10 mouse cellular contexts compared by ENCODE assay signal in genomic region chr5:3300801-3301457, GRCm38 (mm10). TPM values are rescaled to one million over a fixed set of nuclear protein-coding genes. Genes with fewer than 3 reads are reported as not detected.
DNase-seq lines count a peak whose midpoint lies in the region; ATAC-seq and TF ChIP-seq lines count a peak whose summit lies in the region.
"Had no signal": no experiment of that assay in that cellular context is flagged by ENCODE, and none has a peak within 500 bp of the region (broad histone marks: within the 10 kb centered on the region; RNA-seq: fewer than 3 reads in every experiment).

No protein-coding gene starts in this region.

- WGBS in heart, embryonic 10.5 days: 80% methylated on average over 12 of the region's 12 CpGs
- 41% methylated on average over 12 of the region's 12 CpGs for WGBS in liver, embryonic 13.5 days (ENCODE audit: insufficient replicate concordance)
- WGBS in midbrain, postnatal 0 days: 83% methylated on average over 12 of the region's 12 CpGs

- H3K4me2 ChIP-seq in liver, embryonic 13.5 days: no peak overlapping the region
- no peak overlapping the region for H3K4me2 ChIP-seq in midbrain, postnatal 0 days (ENCODE audit: low read depth, low read length, poor library complexity, severe bottlenecking)
- H3K4me2 ChIP-seq: hindbrain, embryonic 15.5 days had no signal

- no peak overlapping the region for H3K27ac ChIP-seq in heart, embryonic 10.5 days
- no peak overlapping the region for H3K27ac ChIP-seq in liver, embryonic 13.5 days
- H3K27ac ChIP-seq in midbrain, postnatal 0 days (ENCODE audit: low read depth, low read length): no peak overlapping the region
- H3K27ac ChIP-seq: hindbrain, embryonic 15.5 days had no signal

- no peak overlapping the region for H3K9ac ChIP-seq in liver, embryonic 13.5 days
- no peak overlapping the region for H3K9ac ChIP-seq in midbrain, postnatal 0 days (replicated peaks; ENCODE audit: low read length, poor library complexity, severe bottlenecking)
- H3K9ac ChIP-seq: hindbrain, embryonic 15.5 days had no signal

- H3K4me3 ChIP-seq in heart, embryonic 10.5 days: no peak overlapping the region
- H3K4me3 ChIP-seq in liver, embryonic 13.5 days (replicated peaks): no peak overlapping the region
- H3K4me3 ChIP-seq in midbrain, postnatal 0 days (ENCODE audit: low read depth, low read length): no peak overlapping the region
- H3K4me3 ChIP-seq: erythroblast, embryonic 14.5 days; hindbrain, embryonic 15.5 days had no signal

- TF ChIP-seq CTCF in midbrain, postnatal 0 days (IDR thresholded peaks at IDR 0.05): no peak

- no peaks in the 10 kb centered on the region for H3K27me3 ChIP-seq in heart, embryonic 10.5 days (ENCODE audit: insufficient read depth, poor library complexity, severe bottlenecking)
- H3K27me3 ChIP-seq in liver, embryonic 13.5 days: no peaks in the 10 kb centered on the region
- H3K27me3 ChIP-seq in midbrain, postnatal 0 days (ENCODE audit: insufficient read depth, low read length): no peaks in the 10 kb centered on the region
- H3K27me3 ChIP-seq: hindbrain, embryonic 15.5 days had no signal

- 0 out of 2 replicates have a peak, but pooled peaks have one; percentile 23 for ATAC-seq in liver, embryonic 13.5 days (ENCODE audit: low read depth)
- ATAC-seq in midbrain, postnatal 0 days (ENCODE audit: low FRiP score): no peak

- H3K36me3 ChIP-seq in heart, embryonic 10.5 days: no peaks in the 10 kb centered on the region
- no peaks in the 10 kb centered on the region for H3K36me3 ChIP-seq in liver, embryonic 13.5 days
- H3K36me3 ChIP-seq in midbrain, postnatal 0 days (ENCODE audit: insufficient read depth, low read length): no peaks in the 10 kb centered on the region
- H3K36me3 ChIP-seq: hindbrain, embryonic 15.5 days had no signal

- H3K4me1 ChIP-seq in heart, embryonic 10.5 days: no peaks in the 10 kb centered on the region
- H3K4me1 ChIP-seq in liver, embryonic 13.5 days (replicated peaks): no peaks in the 10 kb centered on the region
- no peaks in the 10 kb centered on the region for H3K4me1 ChIP-seq in midbrain, postnatal 0 days (ENCODE audit: insufficient read depth, low read length)
- H3K4me1 ChIP-seq: hindbrain, embryonic 15.5 days had no signal

- H3K9me3 ChIP-seq in heart, embryonic 10.5 days: no peaks in the 10 kb centered on the region
- H3K9me3 ChIP-seq in liver, embryonic 13.5 days (replicated peaks): no peaks in the 10 kb centered on the region
- H3K9me3 ChIP-seq in midbrain, postnatal 0 days (ENCODE audit: low read length): no peaks in the 10 kb centered on the region
- H3K9me3 ChIP-seq: hindbrain, embryonic 15.5 days had no signal

- DNase-seq in heart, adult 18-20 months: peak; percentile 4 to 28
- DNase-seq in heart, embryonic 10.5 days (ENCODE audit: low spot score): no peak
- peak; percentile 71 for DNase-seq in adrenal gland, adult 2 months
- no peak for DNase-seq in liver, embryonic 13.5 days
- DNase-seq in telencephalon, adult 2 months (ENCODE audit: low read depth, low spot score): peak; percentile 5
- DNase-seq in cerebellum, adult 18-20 months: no peak
- no peak for DNase-seq in midbrain, postnatal 0 days (ENCODE audit: low spot score)
- no peak for DNase-seq in ovary, postnatal 36 days (ENCODE audit: low spot score)

RNA-seq across cellular contexts. Expression of gene Cdk6, which starts 40.4 kb away (rescaled TPM):
- 1 to 10 TPM; 7.3 to 8.5 TPM for total RNA-seq in heart, adult 18-20 months (2021)
- 20.9 and 32.4 TPM in 2 replicates for polyA plus RNA-seq in heart, embryonic 10.5 days (2016; fragmentation: Nextera tagmentation; extraction: Ambion mirVana)
- total RNA-seq in adrenal gland, adult 2 months (2021): 10 to 100 TPM; 10.8 to 12.4 TPM
- polyA plus RNA-seq in adrenal gland, adult 2 months (2012; rRNA removed): 3.4 and 5.4 TPM in 2 replicates
- 23.0 and 26.0 TPM in 2 replicates for polyA plus RNA-seq in liver, embryonic 13.5 days (2015; fragmentation: Nextera tagmentation; extraction: Ambion mirVana)
- total RNA-seq in midbrain, postnatal 0 days (2014; rRNA removed): 7.1 and 22.0 TPM in 2 replicates
- polyA plus RNA-seq in midbrain, postnatal 0 days (2015; fragmentation: Nextera tagmentation; extraction: Ambion mirVana): 4.0 and 5.5 TPM in 2 replicates

Comparison
In these comparisons a context has a peak if more than half of its experiments do, and no peak if none do; other contexts are left out.
1. DNase-seq: peak in heart, adult 18-20 months (2 of 2), adrenal gland, adult 2 months (single experiment) and telencephalon, adult 2 months (single experiment); none in heart, embryonic 10.5 days (single experiment), liver, embryonic 13.5 days (single experiment), cerebellum, adult 18-20 months (0 of 2), midbrain, postnatal 0 days (single experiment) and ovary, postnatal 36 days (single experiment).